Mouse (Mus musculus): ENCODE measurements around the gene Vmn2r53.
"Not testable (repeated sequence)": the region's sequence is repeated elsewhere in the genome, so short reads cannot be mapped to it uniquely, and the experiment has no call there.

Gene Vmn2r53

DNA sequence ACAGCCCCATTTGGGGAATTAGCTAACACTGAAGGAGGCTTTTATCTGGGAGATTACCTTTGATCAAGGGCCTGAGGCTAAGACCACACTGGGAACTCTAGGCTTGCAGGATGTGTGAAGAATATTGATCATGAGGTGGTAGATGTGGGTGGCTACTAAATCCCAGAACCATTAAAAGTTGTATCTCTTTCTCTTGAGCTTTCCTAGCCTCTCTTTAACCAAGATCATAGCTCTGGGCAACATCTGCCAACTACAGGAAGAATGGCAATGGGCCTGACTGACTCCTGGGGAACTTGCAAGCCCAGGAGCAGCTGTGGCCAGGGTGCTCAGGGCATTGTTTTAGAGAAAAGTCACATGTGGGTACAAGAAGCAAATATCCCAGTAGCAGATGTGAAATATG lies at the start of gene Vmn2r53:
Gene Vmn2r53 (minus strand): TSS at position 101 of the 400 bp plus-strand sequence.
- DNase-seq (ENCODE audit: low read depth, low spot score) = no peak

DNA sequence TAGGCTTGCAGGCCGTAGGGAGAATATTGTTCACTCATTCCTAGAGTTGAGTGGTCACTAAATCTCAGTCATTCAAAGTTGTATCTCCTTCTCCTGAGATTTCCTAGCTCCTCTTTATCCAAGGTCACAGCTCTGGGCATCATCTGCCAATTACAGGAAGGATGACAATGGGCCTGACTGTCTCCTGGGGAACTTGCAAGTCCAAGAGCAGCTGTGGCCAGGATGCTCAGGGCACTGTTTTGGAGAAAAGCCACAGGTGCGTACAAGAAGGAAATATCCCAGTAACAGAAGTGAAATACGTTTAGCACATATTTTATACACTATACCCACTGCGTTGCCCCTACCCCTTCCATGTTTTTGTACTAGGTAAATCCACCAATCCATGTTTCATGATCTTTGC lies 31.6 kb upstream of the Vmn2r53 start, which contains the start of gene Vmn2r54:
Gene Vmn2r54 (minus strand): TSS at position 101 of the 400 bp plus-strand sequence.
- DNase-seq (ENCODE audit: low read depth, low spot score) = not testable (repeated sequence)

Data from R1 (cell line).